Mouse (Mus musculus) kidney, postnatal 14 days (tissue): ENCODE results near the gene Esr2.
A peak's percentile ranks its signal among the peaks of the same experiment; 100 is the strongest.

Experiments
- DNase-seq: peaks from one replicate; pipeline ENCODE4 v3.0.0; 2022; ENCODE audit warnings: mixed read lengths

Esr2 gene

DNA sequence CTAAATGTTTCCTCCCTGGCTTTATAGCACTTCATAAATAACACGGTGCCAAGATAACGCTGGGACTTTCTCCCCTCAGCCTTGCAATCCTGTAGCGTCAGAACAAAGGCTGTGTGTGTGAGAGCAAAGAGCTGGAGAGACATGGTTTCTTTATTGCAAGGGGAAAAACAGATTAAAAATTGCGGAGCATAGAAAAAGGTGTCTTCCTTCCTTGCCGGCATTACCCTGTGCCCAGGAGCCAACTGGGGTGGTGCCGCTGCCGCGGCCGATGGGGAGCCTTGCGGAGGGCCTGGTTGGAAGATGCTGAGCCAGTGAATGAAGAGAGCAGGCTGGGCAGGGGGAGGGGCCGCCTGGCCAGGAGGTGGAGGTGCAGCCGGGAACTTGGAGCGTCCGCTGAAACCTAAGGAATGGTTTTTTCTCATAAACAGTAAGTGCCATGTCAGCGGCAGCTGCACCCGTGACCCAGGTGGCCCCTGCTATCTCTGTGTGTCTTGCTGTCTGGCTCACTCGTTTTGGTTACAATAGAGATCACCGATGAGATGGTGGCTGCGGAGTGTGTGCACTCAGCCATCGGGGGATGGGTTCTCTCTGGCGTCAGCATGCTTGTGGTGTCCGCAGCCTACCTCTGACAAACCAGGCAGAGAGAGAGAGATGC lies 95.4 kb downstream of the Esr2 start:
- DNase-seq, result no peak

DNA sequence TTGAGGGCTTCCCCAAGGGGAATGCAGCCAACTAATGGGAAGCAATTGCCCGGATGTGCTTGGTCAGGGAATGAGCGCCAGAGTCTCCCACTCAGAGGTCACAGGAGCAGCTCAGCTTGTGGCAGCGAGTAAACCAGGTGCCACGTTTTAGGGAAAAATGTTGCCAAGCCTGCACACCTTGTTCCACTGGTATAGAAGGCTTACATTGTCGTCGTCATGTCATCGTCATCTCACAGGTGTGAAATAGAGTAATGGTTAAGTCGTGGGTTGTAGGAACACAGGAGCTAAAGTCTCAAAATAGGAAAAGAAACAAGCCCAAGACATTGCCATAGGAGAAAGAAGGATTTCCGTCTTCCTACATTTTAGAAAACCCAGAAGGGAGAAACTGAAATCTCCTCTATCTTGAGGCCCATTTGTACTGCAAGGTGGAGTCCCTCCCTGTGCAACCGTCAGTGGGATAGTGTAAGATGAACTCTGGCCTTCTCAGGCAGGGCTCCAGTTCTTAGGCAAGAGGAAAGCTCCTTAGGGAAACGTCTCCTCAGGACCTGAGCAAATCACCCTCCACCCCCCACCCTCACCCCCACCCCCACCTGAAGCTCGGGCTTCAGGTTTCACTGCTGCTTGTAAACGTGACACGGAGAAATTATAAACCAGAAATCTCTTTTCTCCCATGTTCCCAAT lies 96.0 kb downstream of the Esr2 start:
- DNase-seq, result peak; percentile 21

DNA sequence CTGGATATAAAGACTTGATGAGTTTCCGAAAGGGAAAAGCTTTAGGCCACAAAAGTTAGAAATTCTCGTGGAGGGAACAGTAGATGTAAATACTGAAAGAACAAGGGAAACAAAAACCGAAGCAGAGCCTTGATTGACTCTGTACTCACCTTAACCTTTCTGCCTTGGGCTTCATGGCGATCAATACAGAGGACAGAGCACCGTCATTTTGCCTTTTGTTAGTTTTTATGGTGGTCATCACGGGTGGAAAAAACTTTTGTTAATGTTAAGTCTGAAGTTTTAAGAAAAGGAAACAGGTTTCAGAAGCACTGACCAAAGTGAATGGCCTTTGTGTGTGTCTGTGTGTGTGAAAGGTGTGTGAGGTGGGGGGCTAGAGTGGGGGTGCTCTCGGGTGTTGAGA lies 103.1 kb downstream of the Esr2 start:
- no peak for DNase-seq

DNA sequence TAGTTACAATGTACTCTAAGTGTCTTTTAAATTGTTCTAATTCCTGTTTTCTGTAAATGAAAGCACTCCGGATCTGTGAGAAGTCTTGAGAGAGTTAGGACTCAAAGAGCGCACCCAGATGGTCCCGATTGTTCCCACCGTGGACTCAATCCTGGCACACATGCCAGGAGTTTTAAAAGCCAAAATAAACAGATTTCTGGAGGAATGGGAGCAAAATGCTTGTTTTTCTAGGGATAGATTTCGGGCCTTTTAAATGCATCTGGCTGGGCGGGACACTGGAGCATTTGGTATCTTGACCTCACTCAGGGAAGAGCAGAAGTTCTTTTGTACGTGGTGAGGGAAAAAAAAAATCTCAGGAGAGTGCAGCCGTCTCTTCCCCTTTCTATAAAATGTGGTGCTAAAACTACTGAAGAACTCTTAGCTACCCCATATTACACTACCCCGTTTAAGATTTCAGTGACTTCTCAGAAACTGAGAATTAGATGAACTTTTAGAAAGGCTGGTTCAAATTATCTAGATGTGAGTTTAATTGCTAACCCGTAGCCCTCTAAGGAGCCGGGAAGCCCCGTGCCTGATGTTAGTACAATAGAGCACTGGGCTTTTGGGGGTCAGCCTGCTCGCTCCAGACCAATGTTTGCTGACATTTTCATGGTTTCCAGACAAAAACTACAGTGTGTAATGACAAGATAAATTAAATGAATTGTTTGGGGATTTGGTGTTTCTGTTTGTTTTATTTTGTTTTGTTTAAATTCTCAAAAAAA lies 103.8 kb downstream of the Esr2 start:
- DNase-seq, result no peak

DNA sequence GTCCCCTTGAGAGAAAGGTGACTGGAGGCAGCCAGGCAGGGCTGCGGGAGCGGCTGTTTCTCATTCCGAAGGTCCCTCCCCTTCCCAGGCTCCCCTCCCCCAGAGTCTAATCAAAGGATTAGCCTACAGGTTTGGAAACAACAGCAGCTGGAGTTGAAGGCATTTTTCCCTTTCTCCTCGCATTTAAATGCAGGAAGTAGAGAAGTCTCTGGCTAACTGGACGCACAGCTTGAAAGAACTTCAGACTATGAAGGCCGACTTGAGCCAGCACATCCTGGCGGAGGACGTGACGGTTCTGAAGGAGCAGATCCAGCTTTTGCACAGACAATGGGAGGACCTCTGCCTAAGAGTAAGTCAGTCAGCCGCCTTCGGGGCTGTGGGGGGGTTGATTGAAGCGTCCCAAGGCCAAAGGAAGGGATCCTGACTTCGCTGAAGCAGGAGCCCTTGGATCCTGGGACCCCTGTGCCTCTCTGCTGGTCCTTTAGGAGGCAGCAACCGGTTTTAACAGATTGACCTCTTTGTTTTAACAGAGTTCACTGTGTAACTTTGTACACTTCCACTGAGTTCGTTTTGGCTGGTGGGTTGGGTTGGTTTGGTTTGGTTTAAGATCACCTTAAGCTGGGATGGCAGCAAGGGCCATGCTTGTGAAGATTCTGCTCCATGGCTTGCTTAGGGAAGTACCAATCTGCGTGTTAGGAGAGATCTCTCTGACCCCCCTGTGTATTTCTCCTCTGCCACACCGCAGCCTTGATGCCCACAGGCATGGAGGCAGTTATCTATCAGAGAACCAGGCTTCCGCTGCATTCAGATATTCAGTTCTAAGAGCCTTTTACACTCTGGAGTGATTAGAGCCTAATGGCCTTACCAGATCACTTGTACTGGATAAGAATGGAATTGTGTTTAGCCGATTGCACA lies 104.9 kb downstream of the Esr2 start:
- peak; percentile 14 for DNase-seq
